Mouse (Mus musculus) layer of hippocampus, postnatal 14 days (tissue): ENCODE results near the gene AY761184. TPM values are rescaled to one million over a fixed set of nuclear protein-coding genes. Genes with fewer than 3 reads are reported as not detected.
"Not testable (repeated sequence)": the region's sequence is repeated elsewhere in the genome, so short reads cannot be mapped to it uniquely, and the experiment has no call there.

Experiments
- DNase-seq, 2 experiments: peaks; one replicate each; pipeline ENCODE4 v3.0.0; 2021 to 2022; ENCODE audit warnings: low spot score in 2 of 2, mixed read lengths in 1 of 2
- long read RNA-seq, 2 experiments: library from polyadenylated mRNA; stranded (forward); transcript quantifications; one replicate each; pipeline ENCODE4 v2.0.0; 2021
- total RNA-seq, 2 experiments: library from RNA; stranded (reverse); gene quantifications; 2 replicates each; pipeline ENCODE4 v1.2.3; 2021

AY761184 gene
- total RNA-seq, result not detected
- long read RNA-seq, experiment 1, result 0 reads
- long read RNA-seq, experiment 2, result 0 reads

DNA sequence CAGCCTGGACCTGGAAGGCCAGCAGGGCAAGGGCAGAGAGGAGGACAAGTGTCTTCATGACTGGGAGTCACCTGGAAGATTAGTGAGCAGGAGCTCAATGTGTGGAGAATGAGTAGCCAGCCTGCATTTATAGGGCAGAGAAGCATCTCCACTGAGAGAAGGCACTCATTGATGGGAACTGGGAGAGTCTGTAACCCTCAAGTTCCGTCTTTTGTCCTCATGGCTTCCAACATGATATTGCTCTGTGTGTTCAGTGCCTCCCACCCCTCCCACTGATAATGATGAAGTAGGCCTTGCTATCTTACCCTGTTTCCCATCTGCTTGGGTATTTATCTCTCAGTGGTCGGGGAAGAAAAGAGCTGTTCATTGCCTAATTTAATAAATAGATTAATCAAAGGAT is at the start of gene AY761184:
TSS of gene AY761184 (minus strand) at position 101 of the 400 bp plus-strand sequence.
- not testable (repeated sequence) for DNase-seq

DNA sequence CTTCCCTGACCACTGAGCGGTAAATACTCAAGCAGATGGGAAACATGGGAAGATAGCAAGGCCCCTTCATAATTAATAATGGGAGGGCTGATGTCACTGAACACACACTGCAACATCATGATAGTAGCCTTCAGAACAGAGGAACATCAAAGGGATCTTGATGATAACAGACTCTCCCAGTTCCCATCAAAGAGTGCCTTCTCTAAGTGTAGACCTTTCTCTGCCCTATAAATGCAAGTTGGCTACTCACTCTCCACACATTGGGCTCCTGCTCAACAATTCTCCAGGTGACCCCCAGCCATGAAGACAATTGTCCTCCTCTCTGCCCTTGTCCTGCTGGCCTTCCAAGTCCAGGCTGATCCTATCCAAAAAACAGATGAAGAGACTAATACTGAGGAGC is 37.9 kb downstream of the AY761184 start, which contains the start of gene Defa34:
TSS of gene Defa34 (plus strand) at position 301 of the 400 bp plus-strand sequence.
- DNase-seq, result not testable (repeated sequence)

DNA sequence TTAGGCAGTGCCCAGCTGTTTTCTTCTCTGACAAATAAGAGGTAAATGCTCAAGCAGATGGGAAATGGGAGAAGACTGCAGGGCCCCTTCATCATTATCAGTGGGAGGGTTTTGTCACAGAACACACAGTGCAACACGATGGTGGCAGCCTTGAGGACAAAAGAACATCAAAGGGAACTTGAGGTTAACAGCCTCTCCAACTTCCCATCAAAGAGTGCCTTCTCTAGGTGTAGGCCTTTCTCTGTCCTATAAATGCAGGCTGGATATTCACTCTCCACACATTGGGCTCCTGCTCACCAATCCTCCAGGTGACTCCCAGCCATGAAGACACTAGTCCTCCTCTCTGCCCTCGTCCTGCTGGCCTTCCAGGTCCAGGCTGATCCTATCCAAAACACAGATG is 48.0 kb downstream of the AY761184 start, which contains the start of gene Defa17:
TSS of gene Defa17 (plus strand) at position 301 of the 400 bp plus-strand sequence.
- DNase-seq, result not testable (repeated sequence)

Other genes with a start within 250 kb of the AY761184 start
- gene Gm7849, start 247.1 kb downstream of the AY761184 start, total RNA-seq, result not detected
- not detected for gene Defa20, start 194.4 kb downstream of the AY761184 start, total RNA-seq
- not detected for gene Defa32, start 174.6 kb downstream of the AY761184 start, total RNA-seq
- not detected for gene Defa37, start 138.3 kb downstream of the AY761184 start, total RNA-seq
- not detected for gene Defa28, start 120.6 kb downstream of the AY761184 start, total RNA-seq
- not detected for gene Gm7861, start 109.1 kb downstream of the AY761184 start, total RNA-seq
- gene Defa26, start 85.5 kb downstream of the AY761184 start, total RNA-seq, result not detected
- gene Defa17, start 47.9 kb downstream of the AY761184 start, total RNA-seq, result not detected
- not detected for gene Defa34, start 37.8 kb downstream of the AY761184 start, total RNA-seq
- not detected for gene Defa24, start 30.8 kb upstream of the AY761184 start, total RNA-seq
- gene Defb50, start 119.9 kb upstream of the AY761184 start, total RNA-seq, result not detected
- gene Defb2, start 136.3 kb upstream of the AY761184 start, total RNA-seq, result not detected
- gene Defb10, start 155.3 kb upstream of the AY761184 start, total RNA-seq, result not detected
- gene Defb9, start 181.8 kb upstream of the AY761184 start, total RNA-seq, result not detected
- gene Defb11, start 202.8 kb upstream of the AY761184 start, total RNA-seq, result 1 to 10 TPM in 1 of 2 experiments, not detected in 1; 6.9 TPM
- gene Defb15, start 229.1 kb upstream of the AY761184 start, total RNA-seq, result not detected
- not detected for gene Defb35, start 234.7 kb upstream of the AY761184 start, total RNA-seq
- not detected for gene Defb13, start 243.1 kb upstream of the AY761184 start, total RNA-seq